Mouse (Mus musculus): ENCODE measurements around the gene Trank1.

Gene Trank1

GRCm38 (mm10) chr9:111302196-111302831 lies 9.2 kb upstream of the Trank1 start:
- DNase-seq (ENCODE audit: low spot score) = no peak

GRCm38 (mm10) chr9:111304036-111304435 lies 7.5 kb upstream of the Trank1 start:
- no peak for DNase-seq (ENCODE audit: low spot score)

GRCm38 (mm10) chr9:111306142-111306541 lies 5.4 kb upstream of the Trank1 start:
- DNase-seq (ENCODE audit: low spot score) = no peak

- DNase-seq (ENCODE audit: low spot score) = no peak
Observed at GRCm38 (mm10) chr9:111311843-111312441, 403 bp downstream of the Trank1 start.

- DNase-seq (ENCODE audit: low spot score) = peak; percentile 44
Observed at GRCm38 (mm10) chr9:111312442-111313141, 1.1 kb downstream of the Trank1 start.

- no peak for DNase-seq (ENCODE audit: low spot score)
Observed at GRCm38 (mm10) chr9:111313299-111313698, 1.8 kb downstream of the Trank1 start.

GRCm38 (mm10) chr9:111313793-111314192 lies 2.3 kb downstream of the Trank1 start:
- DNase-seq (ENCODE audit: low spot score) = peak; percentile 11

- peak; percentile 74 for DNase-seq (ENCODE audit: low spot score)
Observed at GRCm38 (mm10) chr9:111314219-111314618, 2.7 kb downstream of the Trank1 start.

GRCm38 (mm10) chr9:111320912-111321311 lies 9.4 kb downstream of the Trank1 start:
- no peak for DNase-seq (ENCODE audit: low spot score)

- DNase-seq (ENCODE audit: low spot score) = no peak
Observed at GRCm38 (mm10) chr9:111324881-111325280, 13.3 kb downstream of the Trank1 start.

GRCm38 (mm10) chr9:111329881-111330280 lies 18.3 kb downstream of the Trank1 start:
- DNase-seq (ENCODE audit: low spot score) = no peak

- DNase-seq (ENCODE audit: low spot score) = no peak
Observed at GRCm38 (mm10) chr9:111333790-111334189, 22.3 kb downstream of the Trank1 start.

GRCm38 (mm10) chr9:111334555-111335164 lies 23.1 kb downstream of the Trank1 start:
- no peak for DNase-seq (ENCODE audit: low spot score)

GRCm38 (mm10) chr9:111351233-111351632 lies 39.7 kb downstream of the Trank1 start:
- no peak for DNase-seq (ENCODE audit: low spot score)

GRCm38 (mm10) chr9:111351641-111352040 lies 40.1 kb downstream of the Trank1 start:
- no peak for DNase-seq (ENCODE audit: low spot score)

- no peak for DNase-seq (ENCODE audit: low spot score)
Observed at GRCm38 (mm10) chr9:111352646-111353045, 41.1 kb downstream of the Trank1 start.

- DNase-seq (ENCODE audit: low spot score) = no peak
Observed at GRCm38 (mm10) chr9:111355041-111355440, 43.5 kb downstream of the Trank1 start.

- DNase-seq (ENCODE audit: low spot score) = peak; percentile 79
Observed at GRCm38 (mm10) chr9:111356386-111356785, 44.8 kb downstream of the Trank1 start.

- DNase-seq (ENCODE audit: low spot score) = no peak
Observed at GRCm38 (mm10) chr9:111363656-111364055, 52.1 kb downstream of the Trank1 start.

- DNase-seq (ENCODE audit: low spot score) = peak; percentile 54
Observed at GRCm38 (mm10) chr9:111367713-111368112, 56.2 kb downstream of the Trank1 start.

GRCm38 (mm10) chr9:111372079-111372478 lies 60.5 kb downstream of the Trank1 start:
- no peak for DNase-seq (ENCODE audit: low spot score)

- no peak for DNase-seq (ENCODE audit: low spot score)
Observed at GRCm38 (mm10) chr9:111377868-111378267, 66.3 kb downstream of the Trank1 start.

Data from retina, embryonic 14.5 days (tissue).